8 mouse cellular contexts compared by ENCODE assay signal in the genomic region with DNA sequence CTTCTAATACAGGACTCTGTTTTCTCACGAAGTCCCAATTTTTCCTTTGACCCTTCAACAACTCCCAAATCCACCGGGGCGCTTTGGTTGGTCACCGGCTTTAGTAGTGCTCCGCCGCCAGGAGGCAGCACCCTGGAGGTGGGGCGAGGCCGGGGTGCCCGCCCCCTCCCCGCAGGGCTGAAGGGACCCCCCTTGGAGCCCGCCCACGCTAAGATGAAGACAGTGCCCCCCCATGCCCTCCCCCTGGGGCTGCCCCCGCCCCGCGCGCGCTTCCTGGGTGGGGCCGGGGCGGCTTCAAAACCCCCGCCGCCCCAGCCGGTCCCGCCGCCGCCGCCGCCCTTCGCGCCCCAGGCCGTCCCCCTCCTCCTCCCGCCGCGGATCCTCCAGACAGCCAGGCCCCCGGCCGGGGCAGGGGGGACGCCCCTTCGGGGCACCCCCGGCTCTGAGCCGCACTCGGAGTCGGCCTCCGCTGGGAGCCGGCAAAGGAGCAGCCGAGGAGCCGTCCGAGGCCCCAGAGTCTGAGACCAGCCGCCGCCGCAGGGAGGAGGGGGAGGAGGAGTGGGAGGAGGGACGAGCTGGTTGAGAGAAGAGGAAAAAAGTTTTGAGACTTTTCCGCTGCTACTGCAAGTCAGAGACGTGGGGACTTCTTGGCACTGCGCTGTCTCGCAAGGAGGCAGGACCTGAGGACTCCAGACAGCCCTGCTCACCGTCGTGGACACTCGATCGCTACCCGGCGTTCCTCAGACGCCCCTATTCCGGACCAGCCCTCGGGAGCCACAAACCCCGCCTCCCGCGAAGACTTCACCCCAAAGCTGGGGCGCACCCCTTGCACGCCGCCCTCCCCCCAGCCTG. TPM values are rescaled to one million over a fixed set of nuclear protein-coding genes. Genes with fewer than 3 reads are reported as not detected.
DNase-seq lines count a peak whose midpoint lies in the region; ATAC-seq and TF ChIP-seq lines count a peak whose summit lies in the region.

Tgfb1 (plus strand) TSS at position 323 of the 852 bp plus-strand sequence.

- H3K27me3 ChIP-seq in liver, embryonic 14.5 days (ENCODE audit: control insufficient read depth, insufficient read depth, low read length), result no peaks in the 10 kb centered on the region

- no peak for TF ChIP-seq EP300 in liver, embryonic 14.5 days (IDR thresholded peaks at IDR 0.05; ENCODE audit: low read depth)

- peak within 1 kb of the TSS; percentile 98 for H3K4me2 ChIP-seq in liver, embryonic 14.5 days (ENCODE audit: low read depth)

- TF ChIP-seq CTCF in liver, embryonic 14.5 days (IDR thresholded peaks at IDR 0.05; ENCODE audit: low read depth), result peak; percentile 79

- H3K4me1 ChIP-seq in liver, embryonic 14.5 days (replicated peaks; ENCODE audit: control insufficient read depth in 2 of 2, insufficient read depth in 2 of 2, low read length in 1 of 2), result peaks cover 39 to 52% of the 10 kb centered on the region in 2 experiments

- peak within 1 kb of the TSS; percentile 63 to 94 for H3K4me3 ChIP-seq in liver, embryonic 14.5 days (ENCODE audit: insufficient read depth in 1 of 2, low read depth in 2 of 2, low read length in 2 of 2)

- peak within 1 kb of the TSS; percentile 75 for H3K27ac ChIP-seq in liver, embryonic 14.5 days

- WGBS in liver, embryonic 14.5 days (ENCODE audit: insufficient replicate concordance), result under 1% methylated on average over 66 of the region's 69 CpGs

- H3K9me3 ChIP-seq in liver, embryonic 14.5 days (ENCODE audit: control insufficient read depth, low read length), result no peaks in the 10 kb centered on the region

- ATAC-seq in liver, embryonic 14.5 days (ENCODE audit: insufficient read depth), result peak; percentile 42

- H3K36me3 ChIP-seq in liver, embryonic 14.5 days (replicated peaks; ENCODE audit: control insufficient read depth, insufficient read depth, low read depth), result no peaks in the 10 kb centered on the region

- peak; percentile 86 for DNase-seq in Muller cell, postnatal 12 days (ENCODE audit: inconsistent ontology term)
- peak; percentile 60 for DNase-seq in c-Kit-positive CD71-positive TER-119-negative erythroid progenitor cells, embryonic 14.5 days (ENCODE audit: low read depth)
- DNase-seq in gastrocnemius, postnatal 25 days, result peak; percentile 86
- peak; percentile 93 for DNase-seq in induced T-regulatory cell, adult 2 months (ENCODE audit: low read depth)
- peak in 2 of 3 experiments; percentile 59 to 62 for DNase-seq in liver, embryonic 14.5 days (ENCODE audit: low read depth in 3 of 3, low spot score in 3 of 3)
- DNase-seq in naive thymus-derived CD4-positive, alpha-beta T cell, adult 2 months (ENCODE audit: low read depth), result peak; percentile 92
- DNase-seq in testis, postnatal 14 days (ENCODE audit: low spot score), result peak; percentile 75
- no peak for DNase-seq in frontal cortex, postnatal 14 days (ENCODE audit: low spot score in 2 of 2)

- H3K9ac ChIP-seq in liver, embryonic 14.5 days (replicated peaks), result peak within 1 kb of the TSS; percentile 81

RNA-seq across cellular contexts. Expression of gene Tgfb1, which starts in this region (rescaled TPM):
- 1 to 10 TPM; 6.3 to 7.2 TPM for total RNA-seq in gastrocnemius, postnatal 25 days (2021)
- polyA plus RNA-seq in liver, embryonic 14.5 days (2012; rRNA removed), result 16.6 and 18.5 TPM in 2 replicates
- 3.9 and 4.3 TPM in 2 replicates for polyA plus RNA-seq in liver, embryonic 14.5 days (2014; fragmentation: Nextera tagmentation; extraction: Ambion mirVana)

Comparison
In these comparisons a context has a peak if more than half of its experiments do, and no peak if none do; other contexts are left out.
1. DNase-seq: peak in Muller cell, postnatal 12 days (single experiment), c-Kit-positive CD71-positive TER-119-negative erythroid progenitor cells, embryonic 14.5 days (single experiment), gastrocnemius, postnatal 25 days (single experiment), induced T-regulatory cell, adult 2 months (single experiment), liver, embryonic 14.5 days (2 of 3), naive thymus-derived CD4-positive, alpha-beta T cell, adult 2 months (single experiment) and testis, postnatal 14 days (single experiment); none in frontal cortex, postnatal 14 days (0 of 2).